Mouse (Mus musculus) CD4-positive naive resting alpha-beta T cell, adult 57 days (primary cell): ENCODE results near the gene Gm17521. TPM values are rescaled to one million over a fixed set of nuclear protein-coding genes. Genes with fewer than 3 reads are reported as not detected.

Experiments
- total RNA-seq: library from RNA; stranded (reverse); gene quantifications from one replicate; pipeline ENCODE4 v1.2.4, GENCODE M21; 2023

Gene Gm17521
- not detected for total RNA-seq

GRCm38 (mm10) chrX:123029569-123029968 lies at the start of gene Gm17521:
Gm17521 (minus strand) TSS chrX:123029669.

Other genes starting within 250 kb of the Gm17521 start
- gene Cldn34c1, start 73.8 kb upstream of the Gm17521 start, total RNA-seq, result 1.2 TPM
- not detected for gene Srsx, start 192.8 kb upstream of the Gm17521 start, total RNA-seq
- not detected for gene Gm17577, start 217.2 kb upstream of the Gm17521 start, total RNA-seq